In genomic region chr14:8146611-8147223, GRCm38 (mm10) we compare ENCODE assay signal across 13 mouse cellular contexts.
"Had no signal": no experiment of that assay in that cellular context is flagged by ENCODE, and none has a peak within 500 bp of the region (broad histone marks: within the 10 kb centered on the region; RNA-seq: fewer than 3 reads in every experiment).

No protein-coding gene starts in this region.

- H3K27ac ChIP-seq: kidney, embryonic 15.5 days; limb, embryonic 13.5 days; liver, embryonic 14.5 days; midbrain, embryonic 12.5 days had no signal

- H3K9ac ChIP-seq: kidney, embryonic 15.5 days; limb, embryonic 13.5 days; liver, embryonic 14.5 days; midbrain, embryonic 12.5 days had no signal

- H3K4me1 ChIP-seq: kidney, embryonic 15.5 days; limb, embryonic 13.5 days; midbrain, embryonic 12.5 days had no signal

- H3K27me3 ChIP-seq: kidney, embryonic 15.5 days; limb, embryonic 13.5 days; midbrain, embryonic 12.5 days had no signal

- H3K4me2 ChIP-seq: kidney, embryonic 15.5 days; limb, embryonic 13.5 days; midbrain, embryonic 12.5 days had no signal

- DNase-seq: kidney, adult 18-20 months; kidney, postnatal 25 days; layer of hippocampus, adult 9-11 months; left cerebral cortex, postnatal 4 days; lung, adult 18-20 months; spleen, adult 18-20 months; thymus, adult 18-20 months; thymus, postnatal 14 days had no signal

- H3K9me3 ChIP-seq: kidney, embryonic 15.5 days; limb, embryonic 13.5 days; midbrain, embryonic 12.5 days had no signal

- H3K4me3 ChIP-seq: kidney, embryonic 15.5 days; limb, embryonic 13.5 days; midbrain, embryonic 12.5 days; myocyte had no signal
